Comparison of ENCODE assay signal across 21 mouse cellular contexts in the genomic region with DNA sequence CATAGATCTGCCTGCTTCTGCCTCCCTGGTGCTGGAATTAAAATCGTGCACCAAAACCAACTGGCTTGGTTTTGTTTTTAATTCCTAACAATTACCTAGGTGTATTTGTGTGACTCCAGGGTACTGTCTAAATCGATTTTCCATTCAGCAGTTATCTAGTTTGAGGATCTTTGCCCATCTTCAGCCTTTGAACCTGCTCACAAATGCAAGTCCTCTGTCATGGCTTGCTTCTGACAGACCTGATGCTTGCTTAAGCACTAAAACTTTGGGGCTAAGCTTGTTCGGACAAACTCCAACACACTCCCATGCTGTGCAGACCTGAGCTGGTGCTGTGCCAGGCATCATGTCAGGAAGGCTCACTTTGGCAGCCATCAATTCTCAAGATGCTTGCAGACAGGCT.
DNase-seq lines count a peak whose midpoint lies in the region; ATAC-seq and TF ChIP-seq lines count a peak whose summit lies in the region.
"Had no signal": no experiment of that assay in that cellular context is flagged by ENCODE, and none has a peak within 500 bp of the region (broad histone marks: within the 10 kb centered on the region; RNA-seq: fewer than 3 reads in every experiment).

No protein-coding gene starts in this region.

- no peaks in the 10 kb centered on the region for H3K36me3 ChIP-seq in forebrain, embryonic 15.5 days
- no peaks in the 10 kb centered on the region for H3K36me3 ChIP-seq in forebrain, embryonic 16.5 days (ENCODE audit: control insufficient read depth, insufficient read depth)
- H3K36me3 ChIP-seq in kidney, embryonic 16.5 days (ENCODE audit: insufficient read depth, low read length): no peaks in the 10 kb centered on the region
- no peaks in the 10 kb centered on the region for H3K36me3 ChIP-seq in stomach, embryonic 14.5 days (ENCODE audit: control insufficient read depth, insufficient read depth, low read length)
- no peaks in the 10 kb centered on the region for H3K36me3 ChIP-seq in stomach, postnatal 0 days (ENCODE audit: control insufficient read depth, insufficient read depth, low read length)
- H3K36me3 ChIP-seq: heart, embryonic 13.5 days; kidney, embryonic 15.5 days; limb, embryonic 13.5 days; liver, embryonic 13.5 days; lung, embryonic 15.5 days; midbrain, embryonic 15.5 days had no signal

- peaks cover 27% of the 10 kb centered on the region for H3K4me1 ChIP-seq in forebrain, embryonic 15.5 days
- H3K4me1 ChIP-seq in forebrain, embryonic 16.5 days (replicated peaks; ENCODE audit: control insufficient read depth, insufficient read depth, low read length): peaks cover 15% of the 10 kb centered on the region
- H3K4me1 ChIP-seq in kidney, embryonic 16.5 days (ENCODE audit: insufficient read depth, low read length): no peaks in the 10 kb centered on the region; the same call in 1 of the 2 replicates
- no peaks in the 10 kb centered on the region for H3K4me1 ChIP-seq in stomach, embryonic 14.5 days (ENCODE audit: control insufficient read depth, insufficient read depth, low read length)
- H3K4me1 ChIP-seq in stomach, postnatal 0 days (replicated peaks; ENCODE audit: control insufficient read depth, insufficient read depth): no peaks in the 10 kb centered on the region
- H3K4me1 ChIP-seq: heart, embryonic 13.5 days; limb, embryonic 13.5 days; liver, embryonic 13.5 days had no signal

- H3K27ac ChIP-seq in forebrain, embryonic 15.5 days (replicated peaks): 0 out of 2 replicates have a peak overlapping the region, but pooled peaks have one; percentile 11
- no peak overlapping the region for H3K27ac ChIP-seq in forebrain, embryonic 16.5 days (ENCODE audit: low read length)
- H3K27ac ChIP-seq in kidney, embryonic 16.5 days (ENCODE audit: low read length): peak overlapping the region; percentile 60; the same call in 1 of the 2 replicates
- peak overlapping the region; percentile 16; the same call in 1 of the 2 replicates for H3K27ac ChIP-seq in stomach, embryonic 14.5 days (ENCODE audit: low read length)
- no peak overlapping the region for H3K27ac ChIP-seq in stomach, postnatal 0 days (replicated peaks)
- H3K27ac ChIP-seq: gastrocnemius, adult 2 months; heart, embryonic 13.5 days; kidney, embryonic 15.5 days; limb, embryonic 13.5 days; liver, embryonic 13.5 days; lung, embryonic 15.5 days had no signal

- H3K27me3 ChIP-seq in forebrain, embryonic 15.5 days: no peaks in the 10 kb centered on the region
- no peaks in the 10 kb centered on the region for H3K27me3 ChIP-seq in forebrain, embryonic 16.5 days (replicated peaks; ENCODE audit: control insufficient read depth, insufficient read depth, low read length)
- no peaks in the 10 kb centered on the region for H3K27me3 ChIP-seq in kidney, embryonic 16.5 days (ENCODE audit: insufficient read depth, low read length)
- no peaks in the 10 kb centered on the region for H3K27me3 ChIP-seq in stomach, embryonic 14.5 days (ENCODE audit: control insufficient read depth, insufficient read depth, low read length)
- no peaks in the 10 kb centered on the region for H3K27me3 ChIP-seq in stomach, postnatal 0 days (ENCODE audit: control insufficient read depth, insufficient read depth, low read length)
- H3K27me3 ChIP-seq: heart, embryonic 13.5 days; kidney, embryonic 15.5 days; liver, embryonic 13.5 days; lung, embryonic 15.5 days; midbrain, embryonic 15.5 days had no signal

- TF ChIP-seq EP300 in stomach, postnatal 0 days (optimal IDR thresholded peaks at IDR 0.05): no peak

- H3K9ac ChIP-seq in forebrain, embryonic 15.5 days (replicated peaks): no peak overlapping the region
- no peak overlapping the region for H3K9ac ChIP-seq in forebrain, embryonic 16.5 days (replicated peaks; ENCODE audit: low read depth, low read length)
- no peak overlapping the region for H3K9ac ChIP-seq in kidney, embryonic 16.5 days (replicated peaks; ENCODE audit: low read length)
- no peak overlapping the region for H3K9ac ChIP-seq in stomach, embryonic 14.5 days (replicated peaks; ENCODE audit: low read depth, low read length)
- H3K9ac ChIP-seq in stomach, postnatal 0 days (ENCODE audit: low read length): no peak overlapping the region
- H3K9ac ChIP-seq: heart, embryonic 13.5 days; kidney, embryonic 15.5 days; limb, embryonic 13.5 days; liver, embryonic 13.5 days; lung, embryonic 15.5 days had no signal

- H3K9me3 ChIP-seq in forebrain, embryonic 15.5 days: no peaks in the 10 kb centered on the region
- H3K9me3 ChIP-seq in forebrain, embryonic 16.5 days (ENCODE audit: control insufficient read depth, low read length): no peaks in the 10 kb centered on the region
- no peaks in the 10 kb centered on the region for H3K9me3 ChIP-seq in kidney, embryonic 16.5 days (ENCODE audit: low read length)
- no peaks in the 10 kb centered on the region for H3K9me3 ChIP-seq in stomach, embryonic 14.5 days (ENCODE audit: control insufficient read depth, low read depth, low read length)
- H3K9me3 ChIP-seq in stomach, postnatal 0 days (ENCODE audit: control insufficient read depth, low read length): no peaks in the 10 kb centered on the region
- H3K9me3 ChIP-seq: heart, embryonic 13.5 days; kidney, embryonic 15.5 days; limb, embryonic 13.5 days; liver, embryonic 13.5 days; lung, embryonic 15.5 days; midbrain, embryonic 15.5 days had no signal

- WGBS in forebrain, embryonic 15.5 days: 66% methylated on average over 3 of the region's 3 CpGs
- WGBS in forebrain, embryonic 16.5 days: 67% methylated on average over 3 of the region's 3 CpGs
- 71% methylated on average over 3 of the region's 3 CpGs for WGBS in kidney, embryonic 16.5 days
- 57% methylated on average over 3 of the region's 3 CpGs for WGBS in stomach, embryonic 14.5 days
- WGBS in stomach, postnatal 0 days: 68% methylated on average over 3 of the region's 3 CpGs

- no peak for ATAC-seq in forebrain, embryonic 15.5 days (replicated peaks)
- no peak for ATAC-seq in forebrain, embryonic 16.5 days
- no peak for ATAC-seq in kidney, embryonic 16.5 days (ENCODE audit: low FRiP score, low TSS enrichment)
- ATAC-seq in stomach, embryonic 14.5 days (ENCODE audit: insufficient number of reproducible peaks, insufficient read depth, low FRiP score, low read depth): no peak
- no peak for ATAC-seq in stomach, postnatal 0 days (ENCODE audit: low FRiP score, low TSS enrichment)
- no peak for ATAC-seq in megakaryocyte progenitor cell, adult 5-6 weeks (replicated peaks; ENCODE audit: poor library complexity)
- ATAC-seq: midbrain, embryonic 15.5 days had no signal

- TF ChIP-seq CTCF in stomach, postnatal 0 days (IDR thresholded peaks at IDR 0.05; ENCODE audit: low read depth): no peak

- DNase-seq in kidney, adult 11 months: no peak
- DNase-seq in stomach, postnatal 0 days (ENCODE audit: low spot score): no peak
- DNase-seq in induced T-regulatory cell, adult 2 months (ENCODE audit: low read depth): peak; percentile 14
- DNase-seq: adrenal gland, adult 2 months; B cell, adult 2 months; cerebellum, adult 9-10 months; gastrocnemius, adult 2 months; liver, embryonic 13.5 days; right cerebral cortex, adult 18-20 months had no signal

- H3K4me3 ChIP-seq in forebrain, embryonic 15.5 days: no peak overlapping the region
- no peak overlapping the region for H3K4me3 ChIP-seq in forebrain, embryonic 16.5 days (replicated peaks; ENCODE audit: low read length)
- no peak overlapping the region for H3K4me3 ChIP-seq in kidney, embryonic 16.5 days (ENCODE audit: low read length)
- no peak overlapping the region for H3K4me3 ChIP-seq in stomach, embryonic 14.5 days (ENCODE audit: low read depth, low read length)
- no peak overlapping the region for H3K4me3 ChIP-seq in stomach, postnatal 0 days (ENCODE audit: low read depth, low read length)
- H3K4me3 ChIP-seq: erythroblast, embryonic 14.5 days; gastrocnemius, adult 2 months; heart, embryonic 13.5 days; kidney, embryonic 15.5 days; limb, embryonic 13.5 days; liver, embryonic 13.5 days; lung, embryonic 15.5 days; midbrain, embryonic 15.5 days; myocyte had no signal

- H3K4me2 ChIP-seq in forebrain, embryonic 15.5 days (replicated peaks): no peak overlapping the region
- H3K4me2 ChIP-seq in forebrain, embryonic 16.5 days (ENCODE audit: low read length): no peak overlapping the region
- H3K4me2 ChIP-seq in kidney, embryonic 16.5 days (replicated peaks; ENCODE audit: low read depth, low read length): no peak overlapping the region
- H3K4me2 ChIP-seq in stomach, embryonic 14.5 days (replicated peaks; ENCODE audit: low read depth, low read length): no peak overlapping the region
- H3K4me2 ChIP-seq in stomach, postnatal 0 days (replicated peaks; ENCODE audit: low read depth): no peak overlapping the region
- H3K4me2 ChIP-seq: heart, embryonic 13.5 days; kidney, embryonic 15.5 days; limb, embryonic 13.5 days; liver, embryonic 13.5 days; lung, embryonic 15.5 days; midbrain, embryonic 15.5 days had no signal

Comparison
In these comparisons a context has a peak if more than half of its experiments do, and no peak if none do; other contexts are left out.
1. H3K27ac ChIP-seq: peak in forebrain, embryonic 15.5 days (single experiment), kidney, embryonic 16.5 days (single experiment) and stomach, embryonic 14.5 days (single experiment); none in forebrain, embryonic 16.5 days (single experiment) and stomach, postnatal 0 days (single experiment).